Comparison of ENCODE assay signal across 22 mouse cellular contexts in the genomic region with DNA sequence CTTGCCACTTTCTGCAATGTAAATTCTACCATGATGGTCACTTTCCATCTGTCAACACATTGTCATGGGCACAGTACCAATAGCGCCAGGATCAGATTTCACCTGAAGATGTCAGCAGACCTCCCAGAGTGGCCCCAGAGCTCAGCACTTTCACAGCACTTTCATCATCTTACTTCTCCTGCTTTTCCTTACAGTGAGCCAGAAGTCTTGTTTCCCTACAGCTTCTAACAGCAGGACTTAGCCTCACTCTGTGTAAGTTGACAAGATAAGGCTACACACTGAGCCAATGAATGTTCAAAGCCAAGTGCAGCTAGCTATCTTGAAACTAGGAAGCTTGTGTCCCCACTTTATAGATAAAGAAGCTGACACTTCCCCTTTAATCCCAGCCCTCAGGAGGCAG.
DNase-seq lines count a peak whose midpoint lies in the region; ATAC-seq and TF ChIP-seq lines count a peak whose summit lies in the region.
"Had no signal": no experiment of that assay in that cellular context is flagged by ENCODE, and none has a peak within 500 bp of the region (broad histone marks: within the 10 kb centered on the region; RNA-seq: fewer than 3 reads in every experiment).

No protein-coding gene starts in this region.

- H3K4me1 ChIP-seq in MEL (ENCODE audit: control insufficient read depth in 1 of 2, insufficient read depth in 2 of 2, low read length in 2 of 2): no peaks in the 10 kb centered on the region
- no peaks in the 10 kb centered on the region for H3K4me1 ChIP-seq in forebrain, embryonic 14.5 days (ENCODE audit: control insufficient read depth, insufficient read depth, low read length)
- H3K4me1 ChIP-seq: forebrain, embryonic 10.5 days; hindbrain, embryonic 15.5 days had no signal

- 85% methylated on average over 1 of the region's 1 CpGs for WGBS in forebrain, embryonic 14.5 days

- in situ Hi-C loops in Patski (cut with MboI; ENCODE audit: low pct_unique_long_range_greater_than_20kb): no loop called here

- H3K27me3 ChIP-seq in MEL (ENCODE audit: control insufficient read depth in 1 of 2, insufficient read depth in 2 of 2, low read length in 2 of 2): no peaks in the 10 kb centered on the region
- no peaks in the 10 kb centered on the region for H3K27me3 ChIP-seq in Patski
- no peaks in the 10 kb centered on the region for H3K27me3 ChIP-seq in forebrain, embryonic 14.5 days (replicated peaks; ENCODE audit: control insufficient read depth, insufficient read depth, low read length)
- H3K27me3 ChIP-seq: embryonic facial prominence, embryonic 15.5 days; heart, embryonic 12.5 days; hindbrain, embryonic 15.5 days had no signal

- H3K36me3 ChIP-seq in MEL (ENCODE audit: control insufficient read depth in 1 of 2, insufficient read depth in 2 of 2, low read length in 2 of 2): no peaks in the 10 kb centered on the region
- H3K36me3 ChIP-seq in forebrain, embryonic 14.5 days (ENCODE audit: control insufficient read depth, insufficient read depth, low read length): no peaks in the 10 kb centered on the region
- H3K36me3 ChIP-seq: embryonic facial prominence, embryonic 15.5 days; forebrain, embryonic 10.5 days; heart, embryonic 12.5 days; hindbrain, embryonic 15.5 days had no signal

- no peaks in the 10 kb centered on the region for H3K9me3 ChIP-seq in MEL (replicated peaks; ENCODE audit: insufficient read depth, low read length)
- H3K9me3 ChIP-seq in forebrain, embryonic 14.5 days (replicated peaks; ENCODE audit: control insufficient read depth, low read length): no peaks in the 10 kb centered on the region
- H3K9me3 ChIP-seq: embryonic facial prominence, embryonic 15.5 days; forebrain, embryonic 10.5 days; heart, embryonic 12.5 days; hindbrain, embryonic 15.5 days had no signal

- H3K27ac ChIP-seq in MEL (ENCODE audit: control insufficient read depth, low read depth, low read length): no peak overlapping the region
- no peak overlapping the region for H3K27ac ChIP-seq in forebrain, embryonic 14.5 days (ENCODE audit: low read depth, low read length)
- H3K27ac ChIP-seq: embryonic facial prominence, embryonic 15.5 days; forebrain, embryonic 10.5 days; hindbrain, embryonic 15.5 days had no signal

- no peak overlapping the region for H3K4me2 ChIP-seq in forebrain, embryonic 14.5 days (ENCODE audit: low read length)
- H3K4me2 ChIP-seq: embryonic facial prominence, embryonic 15.5 days; heart, embryonic 12.5 days; hindbrain, embryonic 15.5 days had no signal

- no peaks in the 10 kb centered on the region for H3K79me2 ChIP-seq in MEL (ENCODE audit: control insufficient read depth, insufficient read depth, low read length, poor library complexity)

- no peak for ATAC-seq in Patski
- no peak for ATAC-seq in forebrain, embryonic 14.5 days
- ATAC-seq: forebrain, embryonic 16.5 days; inflammation-experienced regulatory T-cells, adult 6 months; intestine, postnatal 0 days had no signal

- H3K9ac ChIP-seq in MEL (ENCODE audit: control insufficient read depth, low read depth, low read length, poor library complexity, severe bottlenecking): no peak overlapping the region
- no peak overlapping the region for H3K9ac ChIP-seq in forebrain, embryonic 14.5 days (ENCODE audit: low read length)
- H3K9ac ChIP-seq: embryonic facial prominence, embryonic 15.5 days; heart, embryonic 12.5 days; hindbrain, embryonic 15.5 days had no signal

- TF ChIP-seq RAD21 in MEL (IDR thresholded peaks at IDR 0.05; ENCODE audit: low read depth, low read length): no peak

- POLR2A ChIA-PET in Patski (lab: Charles Lee): interaction anchor here (1.3 kb wide), 1 partner anchor 115 kb away, joined by 3 read pairs; no protein-coding TSS in a partner anchor

- DNase-seq in heart, adult 11 months: peak; percentile 73
- DNase-seq in heart, postnatal 10 days: no peak
- DNase-seq in 3T3-L1 (ENCODE audit: low read depth, low spot score): peak; percentile 70
- peak; percentile 54 for DNase-seq in MEL (ENCODE audit: low read depth, low spot score)
- DNase-seq in Patski (ENCODE audit: low read depth, low spot score): no peak
- DNase-seq in gastrocnemius, postnatal 25 days: no peak
- no peak for DNase-seq in adrenal gland, adult 2 months
- DNase-seq in forebrain, embryonic 14.5 days (ENCODE audit: low spot score): no peak
- DNase-seq: adrenal gland, postnatal 25 days; cerebellum, adult 9-10 months; cerebellum, postnatal 36 days; gastrocnemius, postnatal 10 days; heart, postnatal 36 days; kidney, adult 8-10 months had no signal

- no peak for TF ChIP-seq EP300 in MEL (IDR thresholded peaks at IDR 0.05; ENCODE audit: low read depth in 1 of 2, low read length in 2 of 2)

- TF ChIP-seq POLR2A in MEL (IDR thresholded peaks at IDR 0.05; ENCODE audit: control insufficient read depth in 1 of 2, insufficient read depth in 1 of 2, low read depth in 1 of 2, low read length in 2 of 2, poor library complexity in 1 of 2): no peak

- TF ChIP-seq CTCF in MEL (IDR thresholded peaks at IDR 0.05 in 2 of 3, conservative IDR thresholded peaks at IDR 0.05 in 1 of 3; ENCODE audit: control insufficient read depth in 1 of 3, insufficient read depth in 1 of 3, low read depth in 2 of 3, low read length in 3 of 3, poor library complexity in 1 of 3, severe bottlenecking in 1 of 3) (no peak), Patski (IDR thresholded peaks at IDR 0.05) (peak; percentile 6)

- intact Hi-C loops in heart, postnatal 10 days (cut with DNase I): no loop called here

- H3K4me3 ChIP-seq in MEL (ENCODE audit: control insufficient read depth in 1 of 2, insufficient read depth in 1 of 2, low read depth in 2 of 2, low read length in 2 of 2): no peak overlapping the region
- H3K4me3 ChIP-seq in forebrain, embryonic 14.5 days (ENCODE audit: low read depth, low read length): no peak overlapping the region
- H3K4me3 ChIP-seq: embryonic facial prominence, embryonic 15.5 days; erythroblast, embryonic 14.5 days; forebrain, embryonic 10.5 days; heart, embryonic 12.5 days; hindbrain, embryonic 15.5 days had no signal

- CTCF ChIA-PET in Patski (lab: Charles Lee): interaction anchor here (1.0 to 2.4 kb wide), 4 partner anchors 12 to 222 kb away, joined by 3 to 7 read pairs (median 4); no protein-coding TSS in a partner anchor

TF ChIP-seq in MEL, 35 proteins besides CTCF, POLR2A, EP300 and RAD21:
- TF ChIP-seq CHD1 (IDR thresholded peaks at IDR 0.05; ENCODE audit: low read depth, low read length): no peak
- no peak for TF ChIP-seq ZKSCAN1 (IDR thresholded peaks at IDR 0.05; ENCODE audit: low read depth, low read length)
- no peak for TF ChIP-seq POLR2AphosphoS2 (IDR thresholded peaks at IDR 0.05; ENCODE audit: low read length)
- no peak for TF ChIP-seq GABPA (IDR thresholded peaks at IDR 0.05; ENCODE audit: low read depth, low read length)
- TF ChIP-seq HCFC1 (IDR thresholded peaks at IDR 0.05; ENCODE audit: low read depth, low read length): no peak
- TF ChIP-seq GATA1 (IDR thresholded peaks at IDR 0.05; ENCODE audit: low read depth, low read length): peak; percentile 68
- no peak for TF ChIP-seq MAZ (IDR thresholded peaks at IDR 0.05; ENCODE audit: low read depth, low read length)
- TF ChIP-seq MAFK (IDR thresholded peaks at IDR 0.05; ENCODE audit: borderline replicate concordance, low read depth, low read length): no peak
- no peak for TF ChIP-seq TAL1 (IDR thresholded peaks at IDR 0.05; ENCODE audit: low read length)
- no peak for TF ChIP-seq MYB (IDR thresholded peaks at IDR 0.05; ENCODE audit: low read depth, low read length)
- no peak for TF ChIP-seq ZNF384 (IDR thresholded peaks at IDR 0.05; ENCODE audit: low read depth, low read length)
- no peak for TF ChIP-seq MAX (IDR thresholded peaks at IDR 0.05; ENCODE audit: low read length)
- TF ChIP-seq RCOR1 (IDR thresholded peaks at IDR 0.05; ENCODE audit: low read depth, low read length): 0 out of 2 replicates have a peak, but pooled peaks have one; percentile 25

Comparison
In these comparisons a context has a peak if more than half of its experiments do, and no peak if none do; other contexts are left out.
1. DNase-seq: peak in heart, adult 11 months (single experiment), 3T3-L1 (single experiment) and MEL (single experiment); none in heart, postnatal 10 days (0 of 2), Patski (single experiment), gastrocnemius, postnatal 25 days (single experiment), adrenal gland, adult 2 months (single experiment) and forebrain, embryonic 14.5 days (single experiment).